Mouse (Mus musculus): ENCODE measurements around the gene Tacr2.

Gene Tacr2

DNA sequence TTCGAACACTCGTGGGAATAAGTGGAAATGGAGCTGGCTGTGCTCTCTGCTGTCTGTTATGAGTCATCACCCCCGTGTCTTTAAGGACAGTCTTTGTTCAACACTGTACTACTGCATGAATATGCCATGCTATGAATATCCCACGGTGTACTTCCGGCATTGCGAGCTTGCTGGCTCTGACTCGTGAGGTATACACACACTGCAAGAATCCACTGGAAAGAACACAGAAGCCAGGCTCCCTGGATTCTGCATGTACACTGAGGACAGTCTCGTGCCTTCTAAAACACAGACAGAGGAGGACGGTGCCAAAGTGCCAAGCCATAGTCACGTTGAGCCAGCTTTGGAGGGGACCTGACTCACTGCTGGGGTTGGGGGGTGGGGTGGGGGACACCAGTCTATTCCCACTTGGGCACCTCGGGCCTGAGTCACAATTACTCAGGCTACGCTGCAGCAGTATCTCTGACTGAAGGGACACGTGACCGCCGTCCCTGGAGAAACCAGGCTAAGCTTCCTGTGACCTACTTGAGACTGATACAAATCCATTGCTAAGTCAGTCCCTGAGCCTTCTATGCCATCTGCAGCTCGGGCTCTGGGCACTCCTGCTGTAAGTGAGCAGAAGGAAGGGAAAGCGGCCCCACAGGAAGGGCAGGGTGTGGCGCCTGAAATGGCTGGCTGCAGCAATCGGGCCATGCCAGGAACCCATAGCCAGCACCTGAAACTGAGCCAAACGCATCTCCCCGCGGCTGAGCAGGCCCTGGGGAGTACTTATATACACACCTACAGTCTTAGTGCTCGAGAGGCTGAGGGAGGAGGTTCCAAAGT, 48.0 kb downstream of the Tacr2 start:
- DNase-seq (ENCODE audit: low read depth, low spot score): no peak

DNA sequence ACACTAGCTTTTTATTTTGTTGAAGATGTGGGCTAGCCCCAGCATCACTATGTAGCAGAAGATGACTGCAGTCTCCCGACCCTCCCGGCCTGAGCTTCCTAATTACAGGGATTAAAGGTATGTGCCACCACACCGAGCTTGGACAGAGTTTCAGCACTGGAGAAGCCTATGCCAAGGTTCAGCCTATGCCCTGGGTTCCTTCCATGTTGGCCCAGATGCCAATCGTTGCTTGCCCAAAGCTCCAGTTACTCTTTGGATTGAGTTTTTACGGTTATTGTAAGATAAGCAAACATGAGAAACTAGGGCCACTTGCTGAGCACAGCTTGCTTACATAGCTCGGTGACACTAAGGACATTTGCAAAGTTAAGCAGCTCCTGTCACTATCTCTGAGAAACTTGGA, 52.9 kb downstream of the Tacr2 start:
- no peak for DNase-seq (ENCODE audit: low read depth, low spot score)

DNA sequence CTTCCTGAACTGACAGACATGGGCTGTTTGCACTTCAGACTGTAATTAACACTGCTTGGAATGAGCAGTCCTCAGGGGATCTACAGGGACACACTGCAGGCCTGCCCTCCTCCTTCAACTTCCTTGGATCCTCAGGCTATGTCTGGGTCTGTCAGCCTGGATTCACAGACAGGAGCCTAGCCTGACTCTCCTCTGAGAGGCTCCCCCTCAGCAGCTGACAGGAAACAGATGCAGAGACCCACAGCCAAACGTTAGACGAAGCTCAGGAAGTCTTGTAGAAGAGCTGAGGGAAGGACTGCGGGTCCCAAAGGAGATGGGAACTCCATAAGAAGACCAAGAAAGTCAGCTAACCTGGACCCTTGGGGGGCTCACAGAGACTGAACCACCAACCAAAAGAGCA, 54.2 kb downstream of the Tacr2 start:
- DNase-seq (ENCODE audit: low read depth, low spot score): no peak

DNA sequence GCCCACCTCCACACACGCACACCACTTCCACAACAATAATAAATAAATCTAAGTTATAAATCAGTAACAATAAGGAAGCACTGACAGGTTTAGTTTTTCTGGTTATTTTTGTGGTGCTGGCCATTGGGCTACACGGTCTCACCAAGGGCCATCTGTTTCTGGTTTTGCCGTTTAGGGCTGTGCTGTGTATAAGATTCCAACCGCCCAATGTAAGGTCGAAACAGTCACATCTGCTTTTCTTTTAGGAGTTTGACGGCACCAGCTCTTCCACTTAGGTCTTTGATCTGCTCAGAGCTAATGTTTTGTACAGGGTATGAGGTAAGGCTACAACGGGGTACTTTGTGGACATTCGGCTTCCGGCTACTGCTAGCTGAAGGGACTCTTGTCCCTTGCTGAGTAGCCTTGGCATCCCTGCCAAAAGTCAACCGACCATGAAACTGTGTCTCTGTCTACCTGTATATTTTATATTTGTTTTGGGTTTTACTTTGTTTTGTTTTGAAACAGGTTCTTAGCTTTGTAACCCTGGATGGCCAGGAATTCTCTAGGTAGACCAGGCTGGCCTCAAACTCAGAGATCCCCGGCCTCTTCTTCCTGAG, 56.8 kb downstream of the Tacr2 start:
- DNase-seq (ENCODE audit: low read depth, low spot score): no peak

DNA sequence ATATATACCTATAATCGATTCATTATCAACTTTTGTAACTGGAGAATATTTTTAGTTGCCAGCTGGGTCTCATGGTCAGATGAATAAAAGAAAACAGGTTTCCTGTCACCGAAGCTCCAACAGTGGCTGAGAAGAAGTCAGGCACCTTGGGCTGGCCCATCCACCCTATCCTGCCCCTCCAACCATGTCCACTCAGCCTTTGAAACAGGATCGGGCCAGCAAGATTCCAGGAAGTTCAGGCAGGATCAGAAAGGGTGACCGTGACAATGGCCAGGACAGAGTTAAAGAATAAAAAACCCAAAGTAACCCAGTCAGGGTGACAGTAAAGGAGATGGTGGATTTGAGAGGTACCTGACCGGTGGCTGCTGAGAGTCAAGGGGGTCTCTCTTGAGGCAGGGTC, 57.4 kb downstream of the Tacr2 start:
- DNase-seq (ENCODE audit: low read depth, low spot score): no peak

- DNase-seq (ENCODE audit: low read depth, low spot score): no peak
Measured at GRCm38 (mm10) chr10:62310259-62311039, 58.2 kb downstream of the Tacr2 start.

DNA sequence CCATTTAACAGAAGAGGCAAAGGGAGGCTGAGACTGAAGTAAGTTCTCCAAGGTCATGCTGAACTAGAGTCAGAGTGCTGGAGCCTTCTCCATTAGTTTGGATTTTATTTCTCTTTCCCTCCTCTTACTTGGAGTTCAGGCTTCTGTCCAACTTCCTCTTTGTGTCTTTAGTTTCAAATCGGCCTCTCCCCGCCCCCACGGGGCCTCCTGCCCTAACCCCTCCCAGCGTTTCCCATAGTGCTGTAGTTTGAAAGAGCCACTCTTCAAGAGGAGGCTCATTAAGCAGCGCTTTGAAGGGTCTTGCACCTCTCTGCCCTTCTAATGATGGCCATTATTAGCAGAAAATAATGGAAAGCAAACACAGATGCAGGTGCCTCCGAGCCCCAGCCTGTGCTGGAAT, 59.2 kb downstream of the Tacr2 start:
- no peak for DNase-seq (ENCODE audit: low read depth, low spot score)

DNA sequence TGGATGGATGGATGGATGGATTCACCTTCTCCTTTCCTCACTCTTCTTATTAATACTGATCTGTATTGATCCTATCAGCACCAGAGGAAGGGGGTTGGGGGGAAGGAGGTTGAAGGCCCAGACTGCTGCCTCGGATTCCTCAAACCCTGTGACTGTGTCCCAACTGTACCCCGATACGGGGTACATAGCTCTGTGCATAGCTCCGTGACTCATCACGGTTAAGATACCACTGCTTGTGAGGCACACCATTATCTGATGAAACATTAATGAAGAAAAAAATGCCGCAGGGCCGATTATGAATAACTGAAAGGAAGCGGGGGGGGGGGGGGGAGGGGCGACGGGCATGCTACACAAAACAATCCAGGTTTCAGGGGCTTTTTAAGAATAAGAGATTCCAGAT, 60.9 kb downstream of the Tacr2 start:
- no peak for DNase-seq (ENCODE audit: low read depth, low spot score)

DNA sequence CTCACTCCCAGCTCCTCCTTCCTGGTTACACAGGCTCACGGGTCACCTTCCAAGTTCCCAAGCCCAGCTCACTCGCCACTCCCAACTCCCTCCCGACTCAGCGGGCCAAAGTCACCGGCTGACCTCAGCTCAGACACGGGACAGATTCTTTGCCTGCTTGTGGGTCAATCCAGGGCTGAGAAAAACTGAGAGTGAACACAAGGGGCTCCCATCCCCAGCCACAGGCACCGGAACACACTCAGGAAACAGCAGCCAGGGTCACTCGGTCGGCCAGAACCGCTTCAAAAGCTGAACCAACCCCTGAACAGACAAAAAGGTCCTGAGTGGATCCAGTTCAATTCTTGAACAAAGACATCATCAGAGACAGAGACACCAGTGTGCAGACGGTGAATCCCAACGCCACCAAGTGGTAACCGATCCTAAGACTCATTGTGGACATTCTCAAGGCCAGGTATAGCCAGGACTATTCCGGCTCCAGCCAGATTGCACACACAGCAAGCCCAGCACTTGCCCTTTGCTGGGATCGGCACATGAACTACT, 61.7 kb downstream of the Tacr2 start:
- no peak for DNase-seq (ENCODE audit: low read depth, low spot score)
